Mouse (Mus musculus): ENCODE measurements around the gene Ntng2. TPM values are rescaled to one million over a fixed set of nuclear protein-coding genes. Genes with fewer than 3 reads are reported as not detected.

Gene Ntng2
- polyA plus RNA-seq, 1 experiment from 2014 or later: 0.24 TPM

DNA sequence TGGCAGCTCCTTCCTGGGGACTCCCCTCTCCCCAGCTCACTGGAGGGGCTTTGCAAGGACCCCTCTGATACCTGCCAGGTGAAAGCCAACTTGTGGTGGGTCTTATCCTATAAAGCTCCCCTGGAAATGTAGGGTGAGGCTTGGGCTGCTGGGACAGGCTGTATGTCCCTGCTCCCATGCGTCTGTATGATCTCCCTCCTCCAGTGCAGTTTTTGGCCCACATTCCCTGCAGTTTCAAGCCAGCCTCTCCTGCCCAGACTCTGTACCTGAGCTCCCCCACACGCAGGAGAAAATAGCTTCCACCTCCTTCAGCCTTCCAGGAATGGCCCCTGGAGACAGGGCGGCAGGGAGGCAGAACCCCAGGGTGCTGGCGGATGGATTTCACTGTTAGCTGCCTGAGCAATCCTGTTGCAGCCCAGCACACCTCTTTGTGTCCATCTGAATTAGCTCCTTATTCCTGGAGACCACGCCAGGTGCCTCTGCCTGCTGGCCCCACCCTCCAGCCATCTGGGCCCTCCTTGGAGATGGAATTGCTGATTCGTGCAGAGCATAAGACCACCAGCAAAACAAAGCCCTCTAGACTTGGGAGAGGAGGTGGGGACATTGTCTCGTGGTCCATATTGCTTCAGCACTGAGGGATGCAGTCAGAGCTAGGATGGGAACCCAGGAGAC is 29.1 kb downstream of the Ntng2 start:
- H3K27me3 ChIP-seq (ENCODE audit: control insufficient read depth, insufficient read depth, low read length): no peaks in the 10 kb centered on the region
- H3K9me3 ChIP-seq (replicated peaks; ENCODE audit: control insufficient read depth, low read length): no peaks in the 10 kb centered on the region
- no peak overlapping the region for H3K4me3 ChIP-seq (ENCODE audit: low read length)
- no peak overlapping the region for H3K9ac ChIP-seq (ENCODE audit: low read length)
- H3K4me2 ChIP-seq (ENCODE audit: low read depth, low read length): no peak overlapping the region
- H3K4me1 ChIP-seq (ENCODE audit: control insufficient read depth, insufficient read depth, low read length): peaks cover 2% of the 10 kb centered on the region; the same call in 1 of the 2 replicates
- 54% methylated on average over 7 of the region's 7 CpGs for WGBS
- H3K27ac ChIP-seq (ENCODE audit: low read length): no peak overlapping the region
- no peak for ATAC-seq (replicated peaks; ENCODE audit: extremely low read depth, insufficient read depth, low FRiP score)
- no peaks in the 10 kb centered on the region for H3K36me3 ChIP-seq (ENCODE audit: control insufficient read depth, insufficient read depth)

DNA sequence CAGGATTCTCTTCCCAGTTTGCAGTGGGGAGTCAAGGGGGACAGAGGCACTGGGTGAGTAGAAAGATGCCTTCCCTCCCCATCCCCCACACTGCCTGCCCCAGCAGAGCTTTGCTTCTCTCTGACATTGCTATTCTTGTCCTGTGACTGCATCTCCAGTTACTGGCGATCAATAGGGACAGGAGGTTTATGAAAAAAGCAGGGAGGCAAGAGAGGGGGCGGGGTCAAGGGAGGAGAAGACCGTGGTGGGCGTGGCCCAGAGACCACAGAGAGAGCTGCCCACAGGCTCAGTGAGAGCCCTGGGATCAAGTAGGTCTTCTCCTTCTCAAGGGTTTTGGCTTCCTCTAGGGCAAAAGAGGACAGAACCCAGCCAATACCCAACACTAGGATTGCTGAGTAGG is 30.5 kb downstream of the Ntng2 start:
- Histone ChIP-seq H3K27ac (ENCODE audit: low read length) (no peak overlapping the region), H3K4me3 (ENCODE audit: low read length) (no peak overlapping the region), H3K27me3 (ENCODE audit: control insufficient read depth, insufficient read depth, low read length) (no peaks in the 10 kb centered on the region), H3K9me3 (replicated peaks; ENCODE audit: control insufficient read depth, low read length) (no peaks in the 10 kb centered on the region), H3K4me2 (ENCODE audit: low read depth, low read length) (no peak overlapping the region), H3K36me3 (ENCODE audit: control insufficient read depth, insufficient read depth) (no peaks in the 10 kb centered on the region), H3K9ac (ENCODE audit: low read length) (no peak overlapping the region), H3K4me1 (ENCODE audit: control insufficient read depth, insufficient read depth, low read length) (peaks cover 2% of the 10 kb centered on the region; the same call in 1 of the 2 replicates)
- 7% methylated on average over 4 of the region's 4 CpGs for WGBS
- ATAC-seq (replicated peaks; ENCODE audit: extremely low read depth, insufficient read depth, low FRiP score): no peak

DNA sequence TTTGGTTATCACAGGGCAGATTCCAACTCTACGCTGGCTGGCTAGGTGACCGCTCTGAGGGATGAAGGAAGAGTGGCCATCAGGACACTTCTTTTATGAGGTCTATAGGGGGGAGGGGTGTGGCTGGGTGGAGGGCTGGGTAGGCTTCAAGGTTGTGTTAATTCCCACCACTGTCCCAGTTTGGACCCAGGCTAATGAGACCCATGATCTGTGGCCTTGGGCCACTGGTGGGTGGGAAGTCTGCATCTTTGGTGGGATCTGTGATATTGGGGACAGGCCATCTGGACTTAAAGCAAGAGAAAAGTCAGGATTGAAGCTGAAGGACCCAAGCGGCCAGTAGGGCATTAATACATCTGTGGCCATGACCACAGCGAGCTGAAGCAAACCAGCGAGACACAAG is 34.0 kb downstream of the Ntng2 start:
- no peak overlapping the region for H3K4me3 ChIP-seq (ENCODE audit: low read length)
- H3K27me3 ChIP-seq (ENCODE audit: control insufficient read depth, insufficient read depth, low read length): no peaks in the 10 kb centered on the region
- H3K9ac ChIP-seq (ENCODE audit: low read length): no peak overlapping the region
- H3K36me3 ChIP-seq (ENCODE audit: control insufficient read depth, insufficient read depth): no peaks in the 10 kb centered on the region
- WGBS: 93% methylated on average over 5 of the region's 5 CpGs
- no peak overlapping the region for H3K4me2 ChIP-seq (ENCODE audit: low read depth, low read length)
- H3K4me1 ChIP-seq (ENCODE audit: control insufficient read depth, insufficient read depth, low read length): peaks cover 2% of the 10 kb centered on the region; the same call in 1 of the 2 replicates
- no peaks in the 10 kb centered on the region for H3K9me3 ChIP-seq (replicated peaks; ENCODE audit: control insufficient read depth, low read length)
- H3K27ac ChIP-seq (ENCODE audit: low read length): no peak overlapping the region
- no peak for ATAC-seq (replicated peaks; ENCODE audit: extremely low read depth, insufficient read depth, low FRiP score)

DNA sequence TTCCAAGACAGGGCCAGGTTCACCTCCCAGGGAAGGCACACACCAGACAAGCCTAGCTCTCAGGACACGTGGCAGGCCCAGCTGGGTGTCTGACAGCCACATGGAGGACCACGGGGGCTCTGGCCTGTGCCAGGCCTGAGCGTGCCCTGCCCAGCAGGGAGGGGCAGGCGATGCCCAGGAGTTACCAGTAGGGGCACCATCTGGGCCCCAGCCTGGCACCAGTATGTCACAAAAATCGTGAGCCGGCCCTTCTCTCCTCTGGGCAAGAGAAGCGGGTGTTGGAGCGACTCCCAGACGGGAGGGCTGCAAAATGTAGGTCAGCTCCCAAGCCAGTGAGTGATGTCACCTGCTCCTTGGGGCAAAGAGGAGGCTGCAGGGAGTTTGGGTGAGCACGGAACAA is 34.9 kb downstream of the Ntng2 start:
- no peaks in the 10 kb centered on the region for H3K36me3 ChIP-seq (ENCODE audit: control insufficient read depth, insufficient read depth)
- H3K27ac ChIP-seq (ENCODE audit: low read length): no peak overlapping the region
- H3K9me3 ChIP-seq (replicated peaks; ENCODE audit: control insufficient read depth, low read length): no peaks in the 10 kb centered on the region
- no peak overlapping the region for H3K9ac ChIP-seq (ENCODE audit: low read length)
- ATAC-seq (replicated peaks; ENCODE audit: extremely low read depth, insufficient read depth, low FRiP score): no peak
- WGBS: 52% methylated on average over 10 of the region's 10 CpGs
- no peak overlapping the region for H3K4me3 ChIP-seq (ENCODE audit: low read length)
- no peak overlapping the region for H3K4me2 ChIP-seq (ENCODE audit: low read depth, low read length)
- H3K27me3 ChIP-seq (ENCODE audit: control insufficient read depth, insufficient read depth, low read length): no peaks in the 10 kb centered on the region
- peaks cover 2% of the 10 kb centered on the region; the same call in 1 of the 2 replicates for H3K4me1 ChIP-seq (ENCODE audit: control insufficient read depth, insufficient read depth, low read length)

DNA sequence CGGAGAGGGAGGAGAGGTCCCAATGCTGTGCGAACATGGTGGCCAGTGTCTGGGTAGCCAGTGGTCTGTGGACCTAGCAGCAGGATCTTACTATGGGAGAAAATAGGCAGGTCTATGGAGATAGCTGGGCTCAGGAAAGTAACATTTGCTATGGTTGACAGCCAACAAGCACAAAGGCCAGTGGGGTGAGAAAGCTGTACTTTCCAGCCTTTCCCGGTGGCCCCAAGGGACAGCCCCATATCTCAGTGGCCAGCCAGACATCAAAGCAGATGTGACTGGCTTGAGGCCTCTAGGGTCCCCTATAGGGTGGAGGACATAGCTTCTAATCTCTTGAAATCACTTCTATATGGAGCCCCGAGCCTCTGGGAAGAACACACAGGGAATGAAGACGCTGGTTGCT is 35.8 kb downstream of the Ntng2 start:
- Histone ChIP-seq H3K4me1 (ENCODE audit: control insufficient read depth, insufficient read depth, low read length) (no peaks in the 10 kb centered on the region), H3K27me3 (ENCODE audit: control insufficient read depth, insufficient read depth, low read length) (no peaks in the 10 kb centered on the region), H3K36me3 (ENCODE audit: control insufficient read depth, insufficient read depth) (no peaks in the 10 kb centered on the region), H3K27ac (ENCODE audit: low read length) (no peak overlapping the region), H3K9ac (ENCODE audit: low read length) (no peak overlapping the region), H3K4me3 (ENCODE audit: low read length) (no peak overlapping the region), H3K4me2 (ENCODE audit: low read depth, low read length) (no peak overlapping the region), H3K9me3 (replicated peaks; ENCODE audit: control insufficient read depth, low read length) (no peaks in the 10 kb centered on the region)
- WGBS: 84% methylated on average over 5 of the region's 5 CpGs
- ATAC-seq (replicated peaks; ENCODE audit: extremely low read depth, insufficient read depth, low FRiP score): no peak

DNA sequence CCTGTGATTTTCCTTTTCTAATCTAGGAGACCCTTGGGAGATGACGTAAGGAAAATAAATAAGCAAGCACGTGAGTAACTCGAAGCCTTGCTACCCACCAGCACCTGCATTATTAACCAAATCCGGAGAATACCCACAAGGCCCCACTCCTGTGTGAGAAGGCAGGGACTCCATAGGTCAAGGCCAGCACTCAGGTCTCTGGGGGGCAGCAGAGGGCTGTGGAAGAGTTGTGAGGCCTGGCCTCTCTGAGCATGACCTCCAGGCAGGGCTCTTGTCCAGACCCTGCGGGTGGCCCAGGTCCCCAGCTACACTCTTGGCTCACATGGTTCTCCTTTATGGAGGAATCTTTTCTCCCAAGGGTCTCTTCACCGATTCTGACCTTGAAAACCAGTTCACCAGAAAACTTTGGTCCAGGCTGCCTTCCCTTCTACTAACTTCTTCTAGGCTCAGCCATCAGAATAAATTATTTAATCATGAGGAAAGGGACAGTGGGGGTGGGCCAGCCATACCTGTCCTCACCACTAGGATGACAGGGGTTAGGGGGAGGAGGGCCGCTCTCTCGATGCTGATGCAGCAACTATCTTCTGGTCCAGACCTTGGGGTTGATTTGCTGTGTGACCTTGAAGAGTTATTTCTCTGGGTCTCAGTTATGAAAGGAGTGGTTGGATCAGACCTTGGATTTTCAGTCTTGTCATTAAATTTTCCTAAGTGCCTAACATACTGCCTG is 36.4 kb downstream of the Ntng2 start:
- 0 out of 2 replicates have a peak, but pooled peaks have one; percentile 45 for ATAC-seq (replicated peaks; ENCODE audit: extremely low read depth, insufficient read depth, low FRiP score)
- no peaks in the 10 kb centered on the region for H3K4me1 ChIP-seq (ENCODE audit: control insufficient read depth, insufficient read depth, low read length)
- no peak overlapping the region for H3K4me2 ChIP-seq (ENCODE audit: low read depth, low read length)
- H3K36me3 ChIP-seq (ENCODE audit: control insufficient read depth, insufficient read depth): no peaks in the 10 kb centered on the region
- H3K9me3 ChIP-seq (replicated peaks; ENCODE audit: control insufficient read depth, low read length): no peaks in the 10 kb centered on the region
- H3K27me3 ChIP-seq (ENCODE audit: control insufficient read depth, insufficient read depth, low read length): no peaks in the 10 kb centered on the region
- H3K4me3 ChIP-seq (ENCODE audit: low read length): no peak overlapping the region
- no peak overlapping the region for H3K27ac ChIP-seq (ENCODE audit: low read length)
- 55% methylated on average over 8 of the region's 8 CpGs for WGBS
- no peak overlapping the region for H3K9ac ChIP-seq (ENCODE audit: low read length)

DNA sequence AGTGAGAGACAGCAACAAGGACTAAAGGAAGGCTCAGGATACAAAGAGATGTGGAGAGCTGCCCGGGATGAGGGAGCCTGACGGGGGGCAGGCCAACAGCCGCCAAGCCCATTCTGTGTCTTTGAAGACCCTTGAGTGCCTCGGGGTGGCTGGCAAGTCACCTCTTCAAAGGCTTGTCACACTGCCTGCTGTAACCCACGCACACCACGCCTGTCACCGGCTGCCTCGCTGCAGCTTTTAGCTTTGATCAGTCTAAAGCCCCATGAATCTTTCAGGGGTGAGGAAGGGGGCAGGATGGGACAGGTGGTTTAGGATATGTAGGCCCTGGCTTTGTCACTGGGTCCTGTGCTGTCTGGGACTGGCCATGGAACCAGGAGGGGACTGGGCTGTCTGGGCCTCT is 46.6 kb downstream of the Ntng2 start:
- no peak for ATAC-seq (replicated peaks; ENCODE audit: extremely low read depth, insufficient read depth, low FRiP score)
- no peak overlapping the region for H3K9ac ChIP-seq (ENCODE audit: low read length)
- H3K27ac ChIP-seq (ENCODE audit: low read length): no peak overlapping the region
- H3K4me1 ChIP-seq (ENCODE audit: control insufficient read depth, insufficient read depth, low read length): no peaks in the 10 kb centered on the region
- no peak overlapping the region for H3K4me3 ChIP-seq (ENCODE audit: low read length)
- H3K36me3 ChIP-seq (ENCODE audit: control insufficient read depth, insufficient read depth): no peaks in the 10 kb centered on the region
- WGBS: 22% methylated on average over 8 of the region's 8 CpGs
- no peaks in the 10 kb centered on the region for H3K9me3 ChIP-seq (replicated peaks; ENCODE audit: control insufficient read depth, low read length)
- H3K27me3 ChIP-seq (ENCODE audit: control insufficient read depth, insufficient read depth, low read length): peaks cover 14% of the 10 kb centered on the region
- H3K4me2 ChIP-seq (ENCODE audit: low read depth, low read length): no peak overlapping the region

DNA sequence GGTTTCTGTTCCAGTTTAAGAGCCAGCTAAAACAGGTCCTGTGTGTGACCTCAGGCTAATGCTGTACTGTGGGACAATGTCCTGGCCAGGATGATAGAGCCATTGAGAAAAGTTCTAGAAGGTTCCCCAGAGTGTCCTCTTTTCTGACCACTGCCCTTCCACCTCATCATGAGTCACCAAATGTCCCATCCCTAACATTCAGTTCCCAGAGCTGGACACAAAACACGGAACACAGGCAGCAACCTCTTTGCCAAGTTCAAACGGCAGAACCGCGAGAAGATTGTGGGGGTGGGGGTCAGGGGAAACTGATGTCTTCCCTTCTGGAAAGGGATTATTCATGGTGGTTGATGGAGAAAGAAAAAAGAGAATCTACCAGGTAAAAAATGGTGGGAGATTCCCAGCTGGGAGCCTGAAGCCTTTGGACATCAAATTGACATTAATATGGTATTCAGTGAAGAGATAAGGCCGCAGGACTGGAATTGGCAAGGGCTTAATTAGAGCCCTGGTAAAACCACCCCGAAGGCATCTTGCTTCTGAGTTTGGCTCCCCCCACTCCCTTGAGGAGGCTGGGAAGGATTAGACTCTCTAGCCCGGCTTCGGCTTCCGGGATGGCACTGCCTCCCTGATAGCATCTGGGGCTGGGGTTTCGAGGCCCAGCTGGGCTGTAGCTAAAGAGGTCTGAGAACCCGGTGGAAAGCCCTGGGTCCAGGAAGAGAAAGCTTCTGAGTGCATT is 51.4 kb downstream of the Ntng2 start:
- Histone ChIP-seq H3K4me1 (ENCODE audit: control insufficient read depth, insufficient read depth, low read length) (no peaks in the 10 kb centered on the region), H3K27me3 (ENCODE audit: control insufficient read depth, insufficient read depth, low read length) (peaks cover 29% of the 10 kb centered on the region), H3K27ac (ENCODE audit: low read length) (no peak overlapping the region), H3K9ac (ENCODE audit: low read length) (no peak overlapping the region), H3K4me2 (ENCODE audit: low read depth, low read length) (no peak overlapping the region), H3K4me3 (ENCODE audit: low read length) (no peak overlapping the region), H3K9me3 (replicated peaks; ENCODE audit: control insufficient read depth, low read length) (no peaks in the 10 kb centered on the region), H3K36me3 (ENCODE audit: control insufficient read depth, insufficient read depth) (no peaks in the 10 kb centered on the region)
- ATAC-seq (replicated peaks; ENCODE audit: extremely low read depth, insufficient read depth, low FRiP score): no peak
- 60% methylated on average over 11 of the region's 11 CpGs for WGBS

DNA sequence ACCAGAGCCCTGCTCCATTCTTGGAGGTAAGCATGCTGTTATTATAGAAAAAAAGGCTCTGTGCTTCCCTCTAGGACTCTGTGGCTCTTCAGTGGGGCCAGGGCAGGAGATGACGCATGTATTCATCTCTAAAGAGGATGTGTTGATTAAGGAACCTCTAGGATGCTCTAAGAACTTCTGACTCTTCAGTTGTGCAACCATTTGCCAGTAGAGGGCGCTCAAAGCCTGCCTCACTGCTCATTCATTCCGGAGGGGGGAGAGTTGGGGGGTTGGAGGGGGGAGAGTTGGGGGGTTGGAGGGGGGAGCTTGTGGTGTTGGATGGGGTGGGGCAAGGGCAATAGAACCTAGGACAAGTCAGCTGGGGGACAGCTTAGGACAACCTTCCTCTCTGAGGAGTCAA is 52.9 kb downstream of the Ntng2 start:
- no peak for ATAC-seq (replicated peaks; ENCODE audit: extremely low read depth, insufficient read depth, low FRiP score)
- 0% methylated on average over 3 of the region's 3 CpGs for WGBS
- no peaks in the 10 kb centered on the region for H3K36me3 ChIP-seq (ENCODE audit: control insufficient read depth, insufficient read depth)
- H3K9ac ChIP-seq (ENCODE audit: low read length): no peak overlapping the region
- H3K27ac ChIP-seq (ENCODE audit: low read length): no peak overlapping the region
- no peak overlapping the region for H3K4me2 ChIP-seq (ENCODE audit: low read depth, low read length)
- no peaks in the 10 kb centered on the region for H3K9me3 ChIP-seq (replicated peaks; ENCODE audit: control insufficient read depth, low read length)
- no peak overlapping the region for H3K4me3 ChIP-seq (ENCODE audit: low read length)
- peaks cover 2% of the 10 kb centered on the region for H3K4me1 ChIP-seq (ENCODE audit: control insufficient read depth, insufficient read depth, low read length)
- H3K27me3 ChIP-seq (ENCODE audit: control insufficient read depth, insufficient read depth, low read length): peaks cover 41% of the 10 kb centered on the region
